Mouse (Mus musculus): Measurements from ENCODE around the gene Ppip5k2.

GRCm38 (mm10) chr1:97785685-97786393 lies 15.6 kb upstream of the Ppip5k2 start:
- TF ChIP-seq CTCF (IDR thresholded peaks at IDR 0.05; ENCODE audit: borderline replicate concordance, control insufficient read depth, extremely low read depth, insufficient read depth, low read length, poor library complexity) (no peak), POLR2A (IDR thresholded peaks at IDR 0.05; ENCODE audit: control insufficient read depth, extremely low read depth, insufficient read depth, low read length, poor library complexity) (no peak)
